Mouse (Mus musculus): ENCODE results near the gene Plekha5. TPM values are rescaled to one million over a fixed set of nuclear protein-coding genes. Genes with fewer than 3 reads are reported as not detected.
"Not testable (repeated sequence)": the region's sequence is repeated elsewhere in the genome, so short reads cannot be mapped to it uniquely, and the experiment has no call there.

Plekha5 gene
- polyA plus RNA-seq, 1 experiment from 2014 or later, result 4.8 TPM

- Histone ChIP-seq H3K4me3 (replicated peaks) (no peak overlapping the region), H3K27ac (no peak overlapping the region), H3K9me3 (replicated peaks) (no peaks in the 10 kb centered on the region), H3K36me3 (peaks cover 10% of the 10 kb centered on the region), H3K27me3 (no peaks in the 10 kb centered on the region), H3K4me1 (replicated peaks) (no peaks in the 10 kb centered on the region), H3K9ac (no peak overlapping the region), H3K4me2 (no peak overlapping the region)
- no peak for ATAC-seq (ENCODE audit: low read depth)
- DNase-seq, result no peak
- 28% methylated on average over 4 of the region's 4 CpGs for WGBS (ENCODE audit: insufficient replicate concordance)
These were observed 156.3 kb downstream of the Plekha5 start for GRCm38 (mm10) chr6:140580170-140580569.

GRCm38 (mm10) chr6:140586714-140587259 lies 162.9 kb downstream of the Plekha5 start:
- Histone ChIP-seq H3K9me3 (replicated peaks) (no peaks in the 10 kb centered on the region), H3K9ac (no peak overlapping the region), H3K4me3 (replicated peaks) (no peak overlapping the region), H3K36me3 (peaks cover 33% of the 10 kb centered on the region), H3K4me2 (no peak overlapping the region), H3K27me3 (no peaks in the 10 kb centered on the region), H3K4me1 (replicated peaks) (no peaks in the 10 kb centered on the region), H3K27ac (no peak overlapping the region)
- 67% methylated on average over 8 of the region's 8 CpGs for WGBS (ENCODE audit: insufficient replicate concordance)
- DNase-seq, result no peak
- ATAC-seq (ENCODE audit: low read depth), result no peak

GRCm38 (mm10) chr6:140591331-140591730 lies 167.5 kb downstream of the Plekha5 start:
- H3K27me3 ChIP-seq, result no peaks in the 10 kb centered on the region

GRCm38 (mm10) chr6:140592713-140593112 lies 168.9 kb downstream of the Plekha5 start:
- DNase-seq, result no peak
- Histone ChIP-seq H3K4me2 (no peak overlapping the region), H3K4me1 (replicated peaks) (no peaks in the 10 kb centered on the region), H3K36me3 (peaks cover 15% of the 10 kb centered on the region), H3K9ac (no peak overlapping the region), H3K9me3 (replicated peaks) (no peaks in the 10 kb centered on the region), H3K4me3 (replicated peaks) (no peak overlapping the region), H3K27me3 (no peaks in the 10 kb centered on the region), H3K27ac (no peak overlapping the region)
- 76% methylated on average over 8 of the region's 8 CpGs for WGBS (ENCODE audit: insufficient replicate concordance)
- no peak for ATAC-seq (ENCODE audit: low read depth)

More at GRCm38 (mm10) chr6:140591331-140591730, 167.5 kb downstream of the Plekha5 start:
- DNase-seq, result no peak
- Histone ChIP-seq H3K4me3 (replicated peaks) (no peak overlapping the region), H3K4me2 (no peak overlapping the region), H3K9me3 (replicated peaks) (no peaks in the 10 kb centered on the region), H3K36me3 (peaks cover 26% of the 10 kb centered on the region), H3K9ac (no peak overlapping the region), H3K4me1 (replicated peaks) (no peaks in the 10 kb centered on the region), H3K27ac (no peak overlapping the region)
- 76% methylated on average over 5 of the region's 5 CpGs for WGBS (ENCODE audit: insufficient replicate concordance)
- no peak for ATAC-seq (ENCODE audit: low read depth)

- H3K27ac ChIP-seq, result no peak overlapping the region
- H3K4me1 ChIP-seq (replicated peaks), result no peaks in the 10 kb centered on the region
- peaks cover 8% of the 10 kb centered on the region for H3K36me3 ChIP-seq
- H3K9ac ChIP-seq, result no peak overlapping the region
- DNase-seq (no peak), ATAC-seq (ENCODE audit: low read depth) (peak; percentile 34)
- no peaks in the 10 kb centered on the region for H3K27me3 ChIP-seq
- H3K4me3 ChIP-seq (replicated peaks), result no peak overlapping the region
- 81% methylated on average over 17 of the region's 17 CpGs for WGBS (ENCODE audit: insufficient replicate concordance)
- H3K9me3 ChIP-seq (replicated peaks), result no peaks in the 10 kb centered on the region
- no peak overlapping the region for H3K4me2 ChIP-seq
These were observed 169.7 kb downstream of the Plekha5 start for GRCm38 (mm10) chr6:140593420-140594170.

GRCm38 (mm10) chr6:140595551-140595950 lies 171.7 kb downstream of the Plekha5 start:
- not testable (repeated sequence) for H3K4me2 ChIP-seq; ATAC-seq (ENCODE audit: low read depth); H3K9me3 ChIP-seq (replicated peaks); DNase-seq; H3K27ac ChIP-seq; H3K36me3 ChIP-seq; H3K4me1 ChIP-seq (replicated peaks); H3K4me3 ChIP-seq (replicated peaks); H3K27me3 ChIP-seq; H3K9ac ChIP-seq
- WGBS (ENCODE audit: insufficient replicate concordance), result 81% methylated on average over 6 of the region's 6 CpGs

- Histone ChIP-seq H3K36me3 (no peaks in the 10 kb centered on the region), H3K9ac (no peak overlapping the region), H3K4me1 (replicated peaks) (no peaks in the 10 kb centered on the region), H3K4me2 (no peak overlapping the region), H3K4me3 (replicated peaks) (no peak overlapping the region), H3K9me3 (replicated peaks) (no peaks in the 10 kb centered on the region), H3K27me3 (no peaks in the 10 kb centered on the region), H3K27ac (no peak overlapping the region)
- WGBS (ENCODE audit: insufficient replicate concordance), result 82% methylated on average over 15 of the region's 15 CpGs
- ATAC-seq (ENCODE audit: low read depth) (no peak), DNase-seq (no peak)
These were observed 173.8 kb downstream of the Plekha5 start for GRCm38 (mm10) chr6:140597381-140598329.

- H3K36me3 ChIP-seq, result no peaks in the 10 kb centered on the region
- H3K4me3 ChIP-seq (replicated peaks), result no peak overlapping the region
- no peak overlapping the region for H3K4me2 ChIP-seq
- no peaks in the 10 kb centered on the region for H3K4me1 ChIP-seq (replicated peaks)
- no peak for ATAC-seq (ENCODE audit: low read depth)
- no peaks in the 10 kb centered on the region for H3K9me3 ChIP-seq (replicated peaks)
- WGBS (ENCODE audit: insufficient replicate concordance), result 68% methylated on average over 9 of the region's 9 CpGs
- no peak overlapping the region for H3K9ac ChIP-seq
- DNase-seq, result no peak
- no peaks in the 10 kb centered on the region for H3K27me3 ChIP-seq
- H3K27ac ChIP-seq, result no peak overlapping the region
These were observed 174.7 kb downstream of the Plekha5 start for GRCm38 (mm10) chr6:140598516-140598915.

- no peak for DNase-seq
- Histone ChIP-seq H3K27ac (no peak overlapping the region), H3K4me1 (replicated peaks) (no peaks in the 10 kb centered on the region), H3K9me3 (replicated peaks) (no peaks in the 10 kb centered on the region), H3K4me3 (replicated peaks) (no peak overlapping the region), H3K4me2 (no peak overlapping the region), H3K27me3 (no peaks in the 10 kb centered on the region), H3K9ac (no peak overlapping the region), H3K36me3 (no peaks in the 10 kb centered on the region)
- ATAC-seq (ENCODE audit: low read depth), result no peak
- 78% methylated on average over 5 of the region's 5 CpGs for WGBS (ENCODE audit: insufficient replicate concordance)
These were observed 175.5 kb downstream of the Plekha5 start for GRCm38 (mm10) chr6:140599337-140599736.

- 73% methylated on average over 8 of the region's 8 CpGs for WGBS (ENCODE audit: insufficient replicate concordance)
- H3K27me3 ChIP-seq; H3K4me2 ChIP-seq; H3K4me3 ChIP-seq (replicated peaks); ATAC-seq (ENCODE audit: low read depth); DNase-seq; H3K36me3 ChIP-seq; H3K9me3 ChIP-seq (replicated peaks); H3K9ac ChIP-seq; H3K27ac ChIP-seq; H3K4me1 ChIP-seq (replicated peaks): not testable (repeated sequence)
These were observed 176.8 kb downstream of the Plekha5 start for GRCm38 (mm10) chr6:140600671-140601070.

GRCm38 (mm10) chr6:140601175-140601574 lies 177.3 kb downstream of the Plekha5 start:
- ATAC-seq (ENCODE audit: low read depth), result no peak
- H3K9ac ChIP-seq, result no peak overlapping the region
- no peak for DNase-seq
- H3K4me1 ChIP-seq (replicated peaks), result no peaks in the 10 kb centered on the region
- H3K27me3 ChIP-seq, result no peaks in the 10 kb centered on the region
- no peaks in the 10 kb centered on the region for H3K9me3 ChIP-seq (replicated peaks)
- no peak overlapping the region for H3K4me3 ChIP-seq (replicated peaks)
- H3K36me3 ChIP-seq, result no peaks in the 10 kb centered on the region
- H3K4me2 ChIP-seq, result no peak overlapping the region
- 83% methylated on average over 4 of the region's 4 CpGs for whole genome bisulfite sequencing (ENCODE audit: insufficient replicate concordance)
- H3K27ac ChIP-seq, result no peak overlapping the region

Data from liver, embryonic 13.5 days (tissue).